Mouse (Mus musculus) forebrain, embryonic 15.5 days (tissue): Measurements from ENCODE around the gene Tubg2. TPM values are rescaled to one million over a fixed set of nuclear protein-coding genes. Genes with fewer than 3 reads are reported as not detected.

Experiments
- ATAC-seq: fragments of 200-750 bp; cut with Nextera tagmentation; replicated peaks from 2 replicates; pipeline ENCODE4 v1.8.0; 2017; ENCODE audit warnings: mild to moderate bottlenecking, moderate TSS enrichment, moderate library complexity
- H3K27ac ChIP-seq: fragments of 300-500 bp; sonication (generic); replicated peaks from 2 replicates; pipeline ENCODE4 v1.5.1; 2015; ENCODE audit warnings: mild to moderate bottlenecking, inconsistent platforms
- H3K27me3 ChIP-seq: fragments of 300-500 bp; sonication (generic); 2 replicates; pipeline ENCODE4 v1.6.1; 2015; ENCODE audit warnings: inconsistent platforms
- H3K36me3 ChIP-seq: fragments of 300-500 bp; sonication (generic); 2 replicates; pipeline ENCODE4 v1.6.1; 2015; ENCODE audit warnings: mild to moderate bottlenecking, inconsistent platforms
- H3K4me1 ChIP-seq: fragments of 300-500 bp; sonication (generic); 2 replicates; pipeline ENCODE4 v1.6.1; 2015; ENCODE audit warnings: inconsistent platforms
- H3K4me2 ChIP-seq: fragments of 300-500 bp; sonication (generic); replicated peaks from 2 replicates; pipeline ENCODE4 v1.6.1; 2015; ENCODE audit warnings: mild to moderate bottlenecking, inconsistent platforms
- H3K4me3 ChIP-seq: fragments of 300-500 bp; sonication (generic); 2 replicates; pipeline ENCODE4 v1.5.1; 2015; ENCODE audit warnings: mild to moderate bottlenecking, inconsistent platforms
- H3K9ac ChIP-seq: fragments of 300-500 bp; sonication (generic); replicated peaks from 2 replicates; pipeline ENCODE4 v1.6.1; 2015; ENCODE audit warnings: mild to moderate bottlenecking, inconsistent platforms
- H3K9me3 ChIP-seq: fragments of 300-500 bp; sonication (generic); 2 replicates; pipeline ENCODE4 v1.6.1; 2016; ENCODE audit warnings: inconsistent platforms
- WGBS: fragments of 180-500 bp; shearing (Covaris S2); methylation state at CpG from one replicate; pipeline ENCODE4 v1.1.7; 2015; ENCODE audit warnings: mixed read lengths; 5-methylcytosine and 5-hydroxymethylcytosine counted together
- polyA plus RNA-seq: library from polyadenylated mRNA; unstranded; fragments of >200 nt; fragmentation: Nextera tagmentation; extraction: Ambion mirVana; gene quantifications from 2 replicates; pipeline ENCODE4 v1.2.1, GENCODE M21; 2015

Tubg2 gene
- polyA plus RNA-seq, 1 experiment from 2014 or later, result 31.2 TPM

DNA sequence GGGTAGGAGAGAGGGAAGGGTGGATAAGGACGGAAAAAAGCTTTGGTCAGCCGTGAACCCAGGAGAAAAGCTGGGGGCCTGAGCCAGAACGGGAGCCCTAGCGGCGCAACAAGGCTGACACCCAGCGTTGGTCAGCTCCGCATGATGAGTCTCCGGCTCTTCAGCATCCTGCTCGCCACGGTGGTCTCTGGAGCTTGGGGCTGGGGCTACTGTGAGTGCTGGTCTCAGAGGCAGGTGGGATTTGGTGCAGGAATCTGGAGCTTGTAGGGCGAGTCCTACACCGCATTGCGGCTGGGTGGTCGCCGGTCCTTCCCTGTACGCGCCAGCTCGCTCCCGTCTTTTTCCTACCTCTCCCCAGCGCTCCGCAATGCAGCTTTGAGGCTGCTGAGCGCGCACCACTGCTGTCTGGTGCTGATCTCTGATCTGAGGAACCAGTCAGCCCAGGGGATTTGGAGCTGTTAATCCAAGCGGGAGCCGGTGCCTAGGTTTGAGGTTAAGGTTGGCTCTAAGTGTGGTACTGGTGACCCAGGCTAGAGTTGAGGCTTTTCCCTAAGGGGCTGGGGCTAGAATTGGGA is 20.5 kb downstream of the Tubg2 start:
- H3K9me3 ChIP-seq, result no peaks in the 10 kb centered on the region
- H3K4me1 ChIP-seq, result peaks cover 58% of the 10 kb centered on the region
- ATAC-seq, result no peak
- peak overlapping the region; percentile 38; the same call in 1 of the 2 replicates for H3K9ac ChIP-seq
- H3K27ac ChIP-seq, result no peak overlapping the region
- under 1% methylated on average over 25 of the region's 25 CpGs for WGBS
- peaks cover 39% of the 10 kb centered on the region for H3K27me3 ChIP-seq
- peak overlapping the region; percentile 50 for H3K4me2 ChIP-seq
- H3K36me3 ChIP-seq, result no peaks in the 10 kb centered on the region
- H3K4me3 ChIP-seq, result peak overlapping the region; percentile 39

DNA sequence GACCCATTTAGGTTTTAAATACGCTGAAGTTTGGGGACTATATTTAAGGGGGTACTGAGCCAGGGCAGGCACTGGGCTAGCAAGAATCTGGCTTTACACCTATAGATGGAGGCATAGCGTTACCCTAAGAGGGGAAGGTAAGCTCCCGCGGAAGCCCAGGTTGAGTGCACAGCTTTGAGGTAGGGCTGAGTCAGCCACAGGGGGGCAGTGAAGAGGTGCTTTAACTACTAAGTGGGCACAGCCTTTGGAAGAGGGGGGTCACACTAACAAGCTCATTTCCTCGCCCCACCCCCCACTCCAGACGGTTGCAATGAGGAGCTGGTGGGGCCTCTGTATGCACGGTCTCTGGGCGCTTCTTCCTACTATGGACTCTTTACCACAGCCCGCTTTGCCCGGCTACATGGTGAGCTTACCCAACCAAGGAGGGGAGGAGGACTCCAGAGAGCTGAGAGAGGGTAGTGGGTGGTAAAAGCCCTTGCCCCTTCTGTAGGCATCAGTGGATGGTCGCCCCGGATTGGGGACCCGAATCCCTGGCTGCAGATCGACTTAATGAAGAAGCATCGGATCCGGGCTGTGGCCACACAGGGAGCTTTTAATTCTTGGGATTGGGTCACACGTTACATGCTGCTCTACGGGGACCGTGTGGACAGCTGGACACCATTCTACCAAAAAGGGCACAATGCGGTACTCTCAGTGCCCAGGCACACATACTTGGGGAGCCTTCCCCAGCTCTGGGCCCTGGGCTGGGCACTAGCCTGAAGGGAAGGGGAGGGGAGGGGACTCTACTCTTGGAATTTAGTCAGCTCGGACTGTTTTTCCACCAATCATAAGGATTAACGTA is 21.4 kb downstream of the Tubg2 start:
- Histone ChIP-seq H3K9me3 (no peaks in the 10 kb centered on the region), H3K4me3 (peak overlapping the region; percentile 39), H3K36me3 (no peaks in the 10 kb centered on the region), H3K9ac (no peak overlapping the region), H3K4me1 (peaks cover 51% of the 10 kb centered on the region), H3K27me3 (peaks cover 39% of the 10 kb centered on the region), H3K4me2 (peak overlapping the region; percentile 50), H3K27ac (no peak overlapping the region)
- 20% methylated on average over 22 of the region's 22 CpGs for WGBS
- no peak for ATAC-seq

DNA sequence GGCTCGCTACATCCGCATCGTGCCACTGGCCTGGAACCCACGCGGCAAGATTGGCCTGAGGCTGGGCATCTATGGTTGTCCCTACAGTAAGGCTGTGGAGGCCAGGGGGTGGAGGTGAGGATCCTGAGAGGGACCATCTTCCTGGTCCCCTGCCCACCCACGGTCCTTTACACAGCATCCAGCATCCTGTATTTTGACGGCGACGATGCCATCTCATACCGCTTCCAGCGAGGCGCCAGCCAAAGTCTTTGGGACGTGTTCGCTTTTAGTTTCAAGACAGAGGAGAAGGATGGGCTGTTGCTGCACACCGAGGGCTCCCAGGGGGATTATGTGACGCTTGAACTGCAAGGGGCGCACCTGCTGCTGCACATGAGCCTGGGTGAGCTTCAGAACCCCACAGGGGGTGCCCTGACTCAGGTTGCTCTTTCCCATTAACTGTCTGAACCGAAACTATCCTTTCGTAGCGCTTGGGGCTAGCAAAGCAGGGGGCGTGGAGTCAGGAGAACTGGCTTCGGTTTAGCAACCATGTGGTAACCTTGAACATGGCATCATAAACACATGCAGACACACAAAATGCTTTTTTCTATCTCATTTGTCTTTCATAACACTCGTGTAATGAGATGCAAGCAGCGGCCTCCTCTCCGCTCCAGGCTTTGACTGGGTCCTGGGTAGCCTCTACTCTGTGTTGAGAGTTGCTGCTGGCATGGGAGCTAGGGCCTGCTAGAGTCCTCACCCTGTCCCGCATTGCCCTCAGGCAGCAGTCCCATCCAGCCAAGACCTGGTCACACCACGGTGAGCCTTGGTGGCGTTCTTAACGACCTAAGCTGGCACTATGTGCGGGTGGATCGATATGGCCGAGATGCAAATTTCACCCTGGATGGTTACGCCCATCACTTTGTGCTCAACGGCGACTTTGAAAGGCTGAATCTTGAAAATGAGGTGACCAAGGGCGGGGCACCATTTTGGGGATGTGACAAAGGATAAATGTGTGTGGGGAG is 22.7 kb downstream of the Tubg2 start:
- ATAC-seq, result no peak
- peaks cover 39% of the 10 kb centered on the region for H3K27me3 ChIP-seq
- no peaks in the 10 kb centered on the region for H3K36me3 ChIP-seq
- H3K27ac ChIP-seq, result no peak overlapping the region
- H3K4me2 ChIP-seq, result no peak overlapping the region
- H3K9ac ChIP-seq, result no peak overlapping the region
- H3K4me1 ChIP-seq, result peaks cover 41% of the 10 kb centered on the region
- 49% methylated on average over 36 of the region's 36 CpGs for WGBS
- H3K4me3 ChIP-seq, result no peak overlapping the region
- no peaks in the 10 kb centered on the region for H3K9me3 ChIP-seq

GRCm38 (mm10) chr11:101179306-101179705 is 23.6 kb downstream of the Tubg2 start:
- Histone ChIP-seq H3K9ac (no peak overlapping the region), H3K4me2 (no peak overlapping the region), H3K9me3 (no peaks in the 10 kb centered on the region), H3K27ac (no peak overlapping the region), H3K4me1 (peaks cover 31% of the 10 kb centered on the region), H3K36me3 (no peaks in the 10 kb centered on the region), H3K4me3 (no peak overlapping the region), H3K27me3 (peaks cover 35% of the 10 kb centered on the region)
- WGBS, result 73% methylated on average over 15 of the region's 15 CpGs
- ATAC-seq, result no peak

DNA sequence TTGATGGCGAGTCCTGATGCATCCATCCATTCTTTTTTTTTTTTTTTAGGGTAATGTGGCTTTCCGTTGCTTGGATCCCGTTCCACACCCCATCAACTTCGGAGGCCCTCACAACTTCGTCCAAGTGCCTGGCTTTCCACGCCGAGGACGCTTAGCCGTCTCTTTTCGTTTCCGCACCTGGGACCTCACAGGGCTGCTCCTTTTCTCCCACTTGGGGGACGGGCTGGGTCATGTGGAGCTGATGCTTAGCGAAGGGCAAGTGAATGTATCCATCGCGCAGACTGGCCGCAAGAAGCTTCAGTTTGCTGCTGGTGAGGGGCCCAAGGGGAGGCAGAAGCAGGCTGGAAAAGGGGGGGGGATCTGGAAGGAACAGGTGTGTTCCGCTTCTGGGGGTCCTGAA is 24.6 kb downstream of the Tubg2 start:
- no peak overlapping the region for H3K27ac ChIP-seq
- no peaks in the 10 kb centered on the region for H3K9me3 ChIP-seq
- H3K4me2 ChIP-seq, result no peak overlapping the region
- no peak overlapping the region for H3K4me3 ChIP-seq
- peaks cover 30% of the 10 kb centered on the region for H3K27me3 ChIP-seq
- ATAC-seq, result no peak
- no peak overlapping the region for H3K9ac ChIP-seq
- no peaks in the 10 kb centered on the region for H3K36me3 ChIP-seq
- 61% methylated on average over 17 of the region's 17 CpGs for WGBS
- peaks cover 25% of the 10 kb centered on the region for H3K4me1 ChIP-seq

DNA sequence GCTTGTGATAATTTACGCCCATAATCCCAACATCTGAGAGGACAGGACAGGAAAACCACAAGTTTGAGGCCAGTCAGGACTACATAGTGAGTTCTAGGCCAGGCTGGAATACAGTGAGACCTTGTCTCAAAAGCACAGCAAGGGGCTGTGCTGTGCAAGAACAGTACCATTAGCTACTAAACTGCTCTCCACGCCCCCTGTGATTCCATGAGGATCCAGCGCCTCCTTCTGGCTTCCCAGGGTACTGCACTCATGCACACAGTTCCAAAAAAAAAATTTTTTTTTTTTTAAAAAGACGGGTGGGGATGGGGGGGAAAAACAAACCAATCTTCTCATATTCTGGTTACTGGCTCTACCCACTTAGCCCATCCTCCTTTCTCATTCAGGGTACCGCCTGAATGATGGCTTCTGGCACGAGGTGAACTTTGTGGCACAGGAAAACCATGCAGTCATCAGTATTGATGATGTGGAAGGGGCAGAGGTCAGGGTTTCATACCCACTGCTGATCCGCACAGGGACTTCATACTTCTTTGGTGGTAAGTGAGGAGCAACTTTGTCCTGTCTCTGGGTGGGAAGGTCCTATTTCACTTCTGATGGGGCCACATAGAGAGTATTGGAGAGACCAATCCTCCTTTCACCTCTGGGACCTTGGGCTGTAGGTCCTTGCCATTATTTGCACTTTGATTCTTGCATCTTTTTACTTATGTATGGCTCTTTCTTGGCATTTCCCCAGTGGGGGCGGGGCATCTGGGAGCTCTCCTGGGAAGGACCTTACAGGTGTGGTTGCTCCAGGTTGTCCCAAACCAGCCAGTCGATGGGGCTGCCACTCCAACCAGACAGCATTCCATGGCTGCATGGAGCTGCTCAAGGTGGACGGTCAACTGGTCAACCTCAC is 25.4 kb downstream of the Tubg2 start:
- no peaks in the 10 kb centered on the region for H3K9me3 ChIP-seq
- H3K4me1 ChIP-seq, result peaks cover 19% of the 10 kb centered on the region
- H3K4me3 ChIP-seq, result no peak overlapping the region
- H3K27me3 ChIP-seq, result peaks cover 27% of the 10 kb centered on the region
- WGBS, result 42% methylated on average over 10 of the region's 10 CpGs
- no peak overlapping the region for H3K27ac ChIP-seq
- no peak overlapping the region for H3K9ac ChIP-seq
- ATAC-seq, result no peak
- no peaks in the 10 kb centered on the region for H3K36me3 ChIP-seq
- no peak overlapping the region for H3K4me2 ChIP-seq

- 93% methylated on average over 11 of the region's 11 CpGs for WGBS
- no peaks in the 10 kb centered on the region for H3K9me3 ChIP-seq
- peaks cover 10% of the 10 kb centered on the region; the same call in 1 of the 2 replicates for H3K4me1 ChIP-seq
- no peak overlapping the region for H3K4me3 ChIP-seq
- H3K9ac ChIP-seq, result no peak overlapping the region
- H3K4me2 ChIP-seq, result no peak overlapping the region
- peaks cover 18% of the 10 kb centered on the region for H3K27me3 ChIP-seq
- no peak overlapping the region for H3K27ac ChIP-seq
- ATAC-seq, result no peak
- no peaks in the 10 kb centered on the region for H3K36me3 ChIP-seq
Measured at GRCm38 (mm10) chr11:101181961-101182360, 26.3 kb downstream of the Tubg2 start.

- H3K4me1 ChIP-seq, result 0 out of 2 replicates have a peak, but pooled peaks cover 4% of the 10 kb centered on the region
- ATAC-seq, result no peak
- H3K4me2 ChIP-seq, result no peak overlapping the region
- no peaks in the 10 kb centered on the region for H3K9me3 ChIP-seq
- no peak overlapping the region for H3K27ac ChIP-seq
- WGBS, result 84% methylated on average over 14 of the region's 14 CpGs
- H3K27me3 ChIP-seq, result peaks cover 9% of the 10 kb centered on the region; the same call in 1 of the 2 replicates
- H3K4me3 ChIP-seq, result no peak overlapping the region
- H3K9ac ChIP-seq, result no peak overlapping the region
- no peaks in the 10 kb centered on the region for H3K36me3 ChIP-seq
Measured at GRCm38 (mm10) chr11:101182771-101183517, 27.2 kb downstream of the Tubg2 start.

- Histone ChIP-seq H3K27ac (no peak overlapping the region), H3K4me2 (no peak overlapping the region), H3K27me3 (no peaks in the 10 kb centered on the region), H3K36me3 (no peaks in the 10 kb centered on the region), H3K4me1 (peaks cover 9% of the 10 kb centered on the region), H3K9me3 (no peaks in the 10 kb centered on the region), H3K9ac (no peak overlapping the region), H3K4me3 (no peak overlapping the region)
- WGBS, result 92% methylated on average over 12 of the region's 12 CpGs
- ATAC-seq, result no peak
Measured at GRCm38 (mm10) chr11:101184984-101185383, 29.3 kb downstream of the Tubg2 start.

GRCm38 (mm10) chr11:101185441-101185840 is 29.7 kb downstream of the Tubg2 start:
- H3K4me1 ChIP-seq, result peaks cover 13% of the 10 kb centered on the region
- 98% methylated on average over 4 of the region's 4 CpGs for WGBS
- no peak overlapping the region for H3K4me3 ChIP-seq
- no peaks in the 10 kb centered on the region for H3K36me3 ChIP-seq
- H3K27ac ChIP-seq, result no peak overlapping the region
- no peaks in the 10 kb centered on the region for H3K9me3 ChIP-seq
- H3K4me2 ChIP-seq, result no peak overlapping the region
- H3K9ac ChIP-seq, result no peak overlapping the region
- no peaks in the 10 kb centered on the region for H3K27me3 ChIP-seq
- no peak for ATAC-seq
